Mouse (Mus musculus) heart, embryonic 10.5 days (tissue): ENCODE results near the gene Osbpl6. TPM values are rescaled to one million over a fixed set of nuclear protein-coding genes. Genes with fewer than 3 reads are reported as not detected.
"Not testable (repeated sequence)": the region's sequence is repeated elsewhere in the genome, so short reads cannot be mapped to it uniquely, and the experiment has no call there.

ENCODE experiments used
- DNase-seq: peaks from one replicate; pipeline ENCODE4 v3.0.0-alpha.2; 2017; ENCODE audit warnings: low spot score
- H3K27ac ChIP-seq: fragments of 300-500 bp; sonication (generic); 2 replicates; pipeline ENCODE4 v1.5.1; 2016; ENCODE audit warnings: mild to moderate bottlenecking
- H3K27me3 ChIP-seq: fragments of 300-500 bp; sonication (generic); 2 replicates; pipeline ENCODE4 v1.6.1; 2016; ENCODE audit warnings: mild to moderate bottlenecking; ENCODE audit not compliant: poor library complexity, insufficient read depth, severe bottlenecking
- H3K36me3 ChIP-seq: fragments of 300-500 bp; sonication (generic); 2 replicates; pipeline ENCODE4 v1.6.1; 2016; ENCODE audit warnings: mild to moderate bottlenecking, moderate library complexity
- H3K4me1 ChIP-seq: fragments of 300-500 bp; sonication (generic); 2 replicates; pipeline ENCODE4 v1.6.1; 2016; ENCODE audit warnings: mild to moderate bottlenecking
- H3K4me3 ChIP-seq: fragments of 300-500 bp; sonication (generic); 2 replicates; pipeline ENCODE4 v1.5.1; 2016; ENCODE audit warnings: mild to moderate bottlenecking, moderate library complexity
- H3K9me3 ChIP-seq: fragments of 300-500 bp; sonication (generic); 2 replicates; pipeline ENCODE4 v1.6.1; 2016; ENCODE audit warnings: mild to moderate bottlenecking, moderate library complexity
- WGBS: fragments of 180-500 bp; shearing (Covaris S2); methylation state at CpG from one replicate; pipeline ENCODE4 v1.1.7; 2016; 5-methylcytosine and 5-hydroxymethylcytosine counted together
- polyA plus RNA-seq: library from polyadenylated mRNA; unstranded; fragments of >200 nt; fragmentation: Nextera tagmentation; extraction: Ambion mirVana; gene quantifications from 2 replicates; pipeline ENCODE4 v1.2.1, GENCODE M21; 2016

The Osbpl6 gene
- polyA plus RNA-seq, 1 experiment from 2014 or later, result 9.6 TPM

DNA sequence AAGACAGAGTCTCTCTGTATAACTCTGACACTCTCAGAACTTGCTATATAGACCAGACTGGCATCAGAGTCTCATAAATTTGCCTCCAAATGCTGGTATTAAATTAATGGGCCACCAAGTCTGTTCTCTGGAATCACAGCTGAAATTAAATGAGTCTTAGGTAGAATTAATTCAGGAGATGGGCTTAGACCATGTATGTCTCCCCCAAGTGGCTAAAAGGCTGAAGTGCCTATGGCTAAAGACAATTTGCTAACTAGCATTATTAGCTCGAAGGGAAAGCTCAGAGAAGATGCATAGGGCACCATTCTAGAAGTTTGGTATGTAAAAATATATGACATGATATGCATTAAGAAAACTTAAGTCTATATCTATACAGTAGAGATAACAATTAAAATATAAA lies 211.8 kb downstream of the Osbpl6 start:
- DNase-seq, result no peak
- Histone ChIP-seq H3K27me3 (no peaks in the 10 kb centered on the region), H3K4me1 (no peaks in the 10 kb centered on the region), H3K36me3 (peaks cover 5% of the 10 kb centered on the region; the same call in 1 of the 2 replicates), H3K27ac (no peak overlapping the region), H3K9me3 (no peaks in the 10 kb centered on the region), H3K4me3 (no peak overlapping the region)
- 56% methylated on average over 1 of the region's 1 CpGs for WGBS

DNA sequence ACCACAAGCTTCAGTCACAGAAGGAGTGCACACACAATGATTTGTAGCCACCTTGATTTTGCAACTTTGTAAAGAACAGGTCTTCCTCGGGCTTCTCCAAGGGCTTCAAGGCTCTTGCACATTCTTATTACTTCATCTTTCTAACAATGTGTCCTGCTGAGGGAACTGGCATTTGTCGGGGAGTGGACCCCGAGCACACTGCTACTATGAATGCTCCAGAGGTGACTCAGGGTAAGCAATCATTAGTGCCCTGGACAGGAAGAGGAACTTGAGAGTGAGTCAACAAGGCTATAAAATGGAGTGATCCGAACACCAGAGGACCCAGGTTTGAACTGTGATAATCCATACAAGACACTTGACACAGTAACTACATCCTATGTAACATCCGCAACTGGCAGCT lies 213.9 kb downstream of the Osbpl6 start:
- Histone ChIP-seq H3K27me3 (no peaks in the 10 kb centered on the region), H3K9me3 (no peaks in the 10 kb centered on the region), H3K36me3 (peaks cover 24% of the 10 kb centered on the region), H3K4me3 (no peak overlapping the region), H3K4me1 (no peaks in the 10 kb centered on the region), H3K27ac (no peak overlapping the region)
- no peak for DNase-seq
- 83% methylated on average over 5 of the region's 5 CpGs for WGBS

DNA sequence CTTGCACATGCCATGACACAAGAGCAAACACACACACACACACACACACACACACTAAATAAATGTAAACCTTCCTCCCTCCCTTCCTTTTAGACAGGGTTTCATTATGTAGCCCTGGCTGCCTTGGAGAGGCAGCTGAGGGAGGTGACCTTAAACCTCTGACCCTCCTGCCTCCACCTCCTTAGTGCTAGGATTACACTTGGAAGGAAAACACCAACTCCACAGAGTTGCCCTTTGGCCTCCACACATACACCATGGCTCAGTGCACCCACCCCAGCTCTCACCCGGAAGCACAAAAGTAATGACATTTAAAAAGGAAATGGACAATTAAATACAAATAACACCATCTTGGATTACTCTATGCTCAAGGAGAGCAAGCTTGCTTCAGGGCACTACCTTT lies 215.4 kb downstream of the Osbpl6 start:
- 82% methylated on average over 1 of the region's 1 CpGs for WGBS
- Histone ChIP-seq H3K9me3 (0 out of 2 replicates have a peak, but pooled peaks cover 3% of the 10 kb centered on the region), H3K27ac (no peak overlapping the region), H3K27me3 (no peaks in the 10 kb centered on the region), H3K4me1 (no peaks in the 10 kb centered on the region), H3K36me3 (peaks cover 40% of the 10 kb centered on the region), H3K4me3 (no peak overlapping the region)
- DNase-seq, result no peak

DNA sequence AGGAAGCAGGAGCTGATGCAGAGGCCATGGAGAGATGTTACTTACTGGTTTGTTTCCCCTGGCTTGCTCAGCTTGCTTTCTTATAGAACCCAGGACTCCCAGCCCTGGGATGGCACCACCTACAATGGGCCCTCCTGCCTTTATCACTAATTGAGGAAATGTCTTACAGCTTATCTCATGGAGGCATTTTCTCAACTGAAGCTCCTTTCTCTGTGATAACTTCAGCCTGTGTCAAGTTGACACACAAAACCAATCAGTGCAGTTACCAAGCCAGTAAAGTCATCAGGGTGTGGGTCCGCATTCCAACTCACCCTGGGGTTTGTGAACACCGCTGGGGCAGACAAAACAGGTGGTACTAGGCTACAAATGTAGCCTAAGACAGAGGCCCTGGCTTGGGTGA lies 216.0 kb downstream of the Osbpl6 start:
- not testable (repeated sequence) for H3K27ac ChIP-seq, H3K9me3 ChIP-seq, H3K4me1 ChIP-seq, DNase-seq, H3K27me3 ChIP-seq, H3K4me3 ChIP-seq
- 82% methylated on average over 2 of the region's 2 CpGs for WGBS
- peaks cover 45% of the 10 kb centered on the region for H3K36me3 ChIP-seq

DNA sequence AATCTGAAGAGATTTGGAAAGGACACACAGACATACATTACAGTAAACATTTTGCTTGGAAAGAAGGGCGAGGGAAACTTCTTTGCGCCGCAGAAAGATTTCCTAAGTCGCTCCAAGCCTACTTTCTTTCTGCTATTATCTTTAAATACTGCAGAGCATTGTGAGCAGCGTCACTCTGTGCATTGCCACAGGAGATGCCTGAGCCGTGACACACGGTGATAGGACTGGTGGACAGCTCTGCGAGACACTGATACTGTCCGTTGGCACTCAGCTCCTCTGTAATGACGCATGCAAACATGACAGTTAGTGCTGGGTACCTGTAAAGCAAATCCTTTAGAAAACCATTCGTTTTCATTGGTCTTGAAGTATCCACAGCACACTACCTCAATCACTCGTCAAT lies 224.0 kb downstream of the Osbpl6 start:
- 83% methylated on average over 12 of the region's 12 CpGs for WGBS
- H3K27ac ChIP-seq, result no peak overlapping the region
- H3K36me3 ChIP-seq, result peaks cover 90% of the 10 kb centered on the region
- H3K4me1 ChIP-seq, result no peaks in the 10 kb centered on the region
- H3K9me3 ChIP-seq, result peaks cover 6% of the 10 kb centered on the region; the same call in 1 of the 2 replicates
- no peak overlapping the region for H3K4me3 ChIP-seq
- H3K27me3 ChIP-seq, result no peaks in the 10 kb centered on the region
- no peak for DNase-seq

DNA sequence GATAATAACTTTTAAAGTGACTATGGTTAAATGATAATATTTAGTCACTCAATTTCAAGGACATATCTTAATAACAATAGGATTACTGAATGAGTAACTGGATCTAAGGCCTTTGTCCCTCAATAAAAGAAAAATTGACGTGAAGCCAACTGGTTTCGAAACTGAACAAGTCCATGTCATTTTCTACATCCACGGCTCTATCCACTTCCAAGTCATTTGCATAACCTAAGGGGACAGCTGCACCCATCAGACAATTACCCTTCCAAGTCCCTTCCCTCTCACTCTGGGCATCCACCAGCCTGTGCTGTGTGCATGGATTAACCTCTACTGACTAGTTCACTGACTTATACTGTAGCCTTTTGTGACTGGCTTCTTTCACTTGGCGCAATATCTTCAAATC lies 225.3 kb downstream of the Osbpl6 start:
- H3K9me3 ChIP-seq, result peaks cover 3% of the 10 kb centered on the region; the same call in 1 of the 2 replicates
- H3K27me3 ChIP-seq, result no peaks in the 10 kb centered on the region
- no peaks in the 10 kb centered on the region for H3K4me1 ChIP-seq
- H3K4me3 ChIP-seq, result no peak overlapping the region
- no peak for DNase-seq
- H3K36me3 ChIP-seq, result peaks cover 90% of the 10 kb centered on the region
- no peak overlapping the region for H3K27ac ChIP-seq
- 95% methylated on average over 4 of the region's 4 CpGs for WGBS

DNA sequence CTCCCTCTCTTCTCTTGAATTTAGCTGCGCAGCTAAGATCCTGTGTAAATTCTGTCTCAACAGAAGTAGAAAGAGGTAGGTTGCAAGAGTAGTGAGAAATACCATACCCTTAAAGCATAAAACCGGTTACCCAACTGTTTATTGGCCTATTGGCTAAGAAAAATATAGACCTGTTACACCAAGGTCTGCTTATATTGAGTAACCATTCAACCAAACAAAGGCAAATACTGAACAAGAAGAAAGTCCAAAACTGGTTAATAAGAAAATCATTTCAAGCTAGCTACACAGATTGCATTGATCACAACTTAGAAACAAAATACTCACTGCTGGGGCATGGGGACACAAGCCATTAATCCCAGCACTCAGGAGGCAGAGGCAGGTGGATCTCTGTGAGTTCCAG lies 233.3 kb downstream of the Osbpl6 start:
- Histone ChIP-seq H3K36me3 (peaks cover 82% of the 10 kb centered on the region), H3K27ac (no peak overlapping the region), H3K27me3 (no peaks in the 10 kb centered on the region), H3K4me3 (no peak overlapping the region), H3K4me1 (peaks cover 4% of the 10 kb centered on the region; the same call in 1 of the 2 replicates), H3K9me3 (no peaks in the 10 kb centered on the region)
- DNase-seq, result no peak
- 90% methylated on average over 2 of the region's 2 CpGs for whole genome bisulfite sequencing

DNA sequence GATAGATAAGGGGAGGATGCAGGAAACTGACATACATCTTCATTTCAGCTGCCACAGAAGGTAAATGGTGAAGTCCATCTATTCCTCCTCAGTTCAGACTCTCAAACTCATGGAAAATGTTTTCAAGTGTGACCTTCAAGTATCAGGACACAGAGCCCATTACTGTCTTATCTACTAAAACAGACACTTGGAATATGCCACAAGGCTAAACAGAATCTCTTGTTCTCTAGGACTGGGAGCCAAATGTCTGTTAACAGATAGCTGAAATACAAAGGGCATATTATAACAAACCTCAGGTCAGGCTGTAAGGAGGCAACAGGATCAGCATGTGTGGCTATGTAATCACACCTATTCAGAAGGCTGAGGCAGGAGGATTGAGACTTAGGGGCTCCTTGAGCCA lies 237.5 kb downstream of the Osbpl6 start:
- no peak for DNase-seq
- Histone ChIP-seq H3K4me3 (no peak overlapping the region), H3K4me1 (peaks cover 18% of the 10 kb centered on the region), H3K36me3 (peaks cover 45% of the 10 kb centered on the region), H3K27ac (no peak overlapping the region), H3K9me3 (no peaks in the 10 kb centered on the region), H3K27me3 (no peaks in the 10 kb centered on the region)

DNA sequence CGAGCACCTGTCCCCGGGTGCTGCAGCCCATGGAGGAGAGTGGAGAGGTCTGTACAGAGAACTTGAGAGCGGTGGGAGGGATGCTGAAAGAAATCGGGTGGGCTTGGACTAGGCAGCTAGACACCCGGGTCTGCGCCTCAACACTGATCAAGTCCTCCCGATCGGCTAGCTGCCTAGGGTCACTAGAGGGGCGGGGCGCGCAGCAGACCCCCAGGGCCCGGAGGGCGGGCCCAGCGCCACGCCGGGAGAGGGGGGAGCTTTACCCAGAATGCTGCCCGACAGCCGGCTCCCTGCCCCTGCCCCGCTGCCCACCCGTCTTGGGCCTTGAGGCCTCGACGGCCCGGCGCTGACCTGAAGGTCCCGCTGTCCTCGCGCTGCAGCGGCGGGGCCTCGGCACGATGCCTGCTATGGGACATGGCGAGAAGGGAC lies 241.1 kb downstream of the Osbpl6 start:
- under 1% methylated on average over 32 of the region's 32 CpGs for WGBS
- no peak for DNase-seq

DNA sequence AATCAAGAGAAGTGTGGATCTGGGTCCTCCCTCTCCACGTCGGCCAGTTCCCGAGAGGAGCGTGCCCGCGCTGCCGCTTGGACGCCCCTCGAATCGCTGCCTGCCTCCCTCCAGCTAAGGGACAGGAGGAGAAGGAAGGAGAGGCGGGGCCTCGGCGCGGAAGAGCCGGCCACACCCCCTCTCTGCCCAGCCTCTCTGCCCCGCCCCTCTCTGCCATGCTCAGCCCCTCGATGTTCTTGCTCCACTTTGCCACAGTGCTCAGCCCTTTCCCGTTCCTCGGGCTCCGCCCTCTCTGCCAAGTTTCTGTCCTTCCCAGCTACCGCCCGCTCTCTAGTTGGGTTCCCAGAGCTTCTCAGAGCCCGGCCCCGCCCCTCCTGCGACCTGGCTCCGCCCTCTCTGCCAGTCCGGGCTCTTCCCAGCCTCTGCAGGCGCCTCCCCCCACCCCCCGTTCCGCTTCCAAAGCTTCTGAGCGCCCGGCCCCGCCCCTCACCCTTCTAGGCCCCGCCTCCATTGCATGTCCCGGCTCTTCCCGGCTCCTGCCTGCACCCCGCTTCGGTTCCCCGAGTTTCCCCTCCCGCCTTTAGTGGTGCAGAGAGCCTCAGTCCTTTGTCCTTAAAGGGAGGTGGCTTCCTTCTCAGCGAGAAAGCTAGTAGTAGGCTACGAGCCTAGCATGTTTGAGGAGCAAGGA lies 241.7 kb downstream of the Osbpl6 start, which contains the start of the genes Prkra and Pjvk:
TSS of gene Prkra (minus strand) at position 133 of the 688 bp plus-strand sequence.
TSS of gene Pjvk (plus strand) at position 594 of the 688 bp plus-strand sequence.
- WGBS, result 1% methylated on average over 41 of the region's 42 CpGs
- peak within 1 kb of the TSS; percentile 86 for H3K4me3 ChIP-seq

More for the DNA sequence above, 241.1 kb downstream of the Osbpl6 start:
- Histone ChIP-seq H3K36me3 (peaks cover 11% of the 10 kb centered on the region; the same call in 1 of the 2 replicates), H3K4me3 (peak overlapping the region; percentile 86), H3K9me3 (no peaks in the 10 kb centered on the region), H3K27me3 (no peaks in the 10 kb centered on the region), H3K4me1 (peaks cover 18% of the 10 kb centered on the region), H3K27ac (peak overlapping the region; percentile 92)

DNA sequence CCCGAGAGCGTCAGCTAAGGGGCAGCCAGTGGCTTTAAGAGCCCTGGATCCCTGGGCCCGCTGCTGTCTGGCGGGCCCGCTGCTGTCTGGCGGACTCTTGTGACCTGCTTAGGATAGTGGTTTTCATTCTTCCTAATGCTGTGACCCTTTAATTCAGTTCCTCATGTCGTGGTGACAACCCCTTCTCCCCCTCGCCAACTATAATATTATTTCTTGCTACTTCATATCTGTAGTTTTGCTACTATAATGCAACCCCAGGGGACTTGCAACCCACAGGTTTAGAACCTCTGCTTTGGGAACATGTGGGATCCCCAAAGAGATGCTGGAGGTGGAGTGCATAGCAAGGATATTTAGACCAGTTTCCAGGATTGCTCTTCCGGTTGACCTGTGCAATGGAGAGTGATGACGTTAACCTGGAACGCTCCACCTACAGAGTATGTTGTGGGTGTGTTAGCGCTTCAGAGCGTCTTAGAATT lies 242.4 kb downstream of the Osbpl6 start:
- H3K4me1 ChIP-seq, result peaks cover 18% of the 10 kb centered on the region
- peak overlapping the region; percentile 92 for H3K27ac ChIP-seq
- H3K27me3 ChIP-seq, result no peaks in the 10 kb centered on the region
- H3K4me3 ChIP-seq, result peak overlapping the region; percentile 86
- H3K9me3 ChIP-seq, result no peaks in the 10 kb centered on the region
- peak; percentile 76 for DNase-seq
- H3K36me3 ChIP-seq, result peaks cover 7% of the 10 kb centered on the region; the same call in 1 of the 2 replicates
- 31% methylated on average over 13 of the region's 13 CpGs for WGBS

More for the DNA sequence above, 241.7 kb downstream of the Osbpl6 start, which contains the start of the genes Prkra and Pjvk:
- no peaks in the 10 kb centered on the region for H3K27me3 ChIP-seq
- H3K27ac ChIP-seq, result peak within 1 kb of the TSS; percentile 92
- peak; percentile 99 for DNase-seq
- H3K4me1 ChIP-seq, result peaks cover 18% of the 10 kb centered on the region
- peaks cover 9% of the 10 kb centered on the region; the same call in 1 of the 2 replicates for H3K36me3 ChIP-seq
- no peaks in the 10 kb centered on the region for H3K9me3 ChIP-seq
